Mouse (Mus musculus) CH12.LX (cell line): ENCODE results near the gene Crls1. TPM values are rescaled to one million over a fixed set of nuclear protein-coding genes. Genes with fewer than 3 reads are reported as not detected.

Experiments used
- DNase-seq: peaks from one replicate; pipeline ENCODE4 v3.0.0-alpha.2; 2013; ENCODE audit errors: extremely low read depth
- H3K27ac ChIP-seq: 2 replicates; pipeline ENCODE4 v1.5.1; 2012; ENCODE audit warnings: low read depth, mild to moderate bottlenecking, control low read depth, moderate library complexity; ENCODE audit not compliant: insufficient read depth
- H3K27me3 ChIP-seq: replicated peaks from 2 replicates; pipeline ENCODE3; 2012; ENCODE audit warnings: inconsistent platforms
- H3K36me3 ChIP-seq, 2 experiments: replicated peaks in 1 of 2; 2 replicates each; pipeline versions ENCODE3 to v1.6.1; 2012; ENCODE audit warnings: inconsistent platforms in 1 of 2, low read length in 1 of 2, mild to moderate bottlenecking in 1 of 2, mixed read lengths in 1 of 2, moderate library complexity in 1 of 2; ENCODE audit not compliant: control insufficient read depth in 1 of 2, insufficient read depth in 1 of 2
- H3K4me1 ChIP-seq, 2 experiments: 2 replicates each; pipeline ENCODE4 v1.6.1; 2012; ENCODE audit warnings: inconsistent platforms in 1 of 2, moderate library complexity in 1 of 2; ENCODE audit not compliant: insufficient read depth in 2 of 2, control insufficient read depth in 1 of 2
- H3K4me2 ChIP-seq: 2 replicates; pipeline ENCODE4 v1.6.1; 2012; ENCODE audit warnings: low read depth, mild to moderate bottlenecking, control low read depth; ENCODE audit not compliant: poor library complexity, insufficient read depth, severe bottlenecking
- H3K4me3 ChIP-seq, 3 experiments: fragments of 150-350 bp in 1 of 3; sonication (generic) in 1 of 3; replicated peaks in 1 of 3; 2 replicates each; pipeline versions ENCODE3 to v1.5.1; 2011 to 2012; ENCODE audit warnings: low read depth in 2 of 3, low read length in 2 of 3, mild to moderate bottlenecking in 2 of 3, moderate library complexity in 2 of 3, control low read depth in 1 of 3, improper control_type of control experiment in 1 of 3, inconsistent platforms in 1 of 3, mixed read lengths in 1 of 3; ENCODE audit not compliant: poor library complexity in 1 of 3
- H3K79me2 ChIP-seq: replicated peaks from 2 replicates; pipeline ENCODE4 v1.6.1; 2012; ENCODE audit warnings: mild to moderate bottlenecking, moderate library complexity; ENCODE audit not compliant: control insufficient read depth, poor library complexity, insufficient read depth, severe bottlenecking; ENCODE audit errors: extremely low read depth
- H3K9ac ChIP-seq: 2 replicates; pipeline ENCODE4 v1.6.1; 2012; ENCODE audit warnings: low read depth, mild to moderate bottlenecking, control low read depth, moderate library complexity; ENCODE audit not compliant: insufficient read depth
- H3K9me3 ChIP-seq: replicated peaks from 2 replicates; pipeline ENCODE3; 2012; ENCODE audit warnings: low read length, inconsistent platforms, mixed read lengths
- BHLHE40 ChIP-seq: IDR thresholded peaks from 2 replicates; pipeline ENCODE4 v1.6.1; 2011; ENCODE audit warnings: mild to moderate bottlenecking, low read depth, low read length, improper control_type of control experiment
- CTCF ChIP-seq, 2 experiments: IDR thresholded peaks in 1 of 2; conservative IDR thresholded peaks in 1 of 2; 2 replicates each; pipeline ENCODE4 v1.5.1; 2011 to 2012; ENCODE audit warnings: low read depth in 2 of 2, low read length in 2 of 2, improper control_type of control experiment in 1 of 2, inconsistent platforms in 1 of 2, mild to moderate bottlenecking in 1 of 2, moderate library complexity in 1 of 2
- ELF1 ChIP-seq: IDR thresholded peaks from 2 replicates; pipeline ENCODE4 v1.6.1; 2014; ENCODE audit warnings: low read depth, mild to moderate bottlenecking, inconsistent platforms, low read length, improper control_type of control experiment
- EP300 ChIP-seq: IDR thresholded peaks from 2 replicates; pipeline ENCODE4 v1.6.1; 2011; ENCODE audit warnings: low read length, improper control_type of control experiment
- ETS1 ChIP-seq: conservative IDR thresholded peaks from 2 replicates; pipeline ENCODE4 v1.6.1; 2012; ENCODE audit warnings: low read depth, mild to moderate bottlenecking, inconsistent platforms, low read length, improper control_type of control experiment, moderate library complexity
- HCFC1 ChIP-seq: IDR thresholded peaks from 2 replicates; pipeline ENCODE4 v1.6.1; 2012; ENCODE audit warnings: low read depth, mild to moderate bottlenecking, inconsistent platforms, low read length, improper control_type of control experiment
- IRF4 ChIP-seq: IDR thresholded peaks from 2 replicates; pipeline ENCODE4 v1.6.1; 2014; ENCODE audit warnings: low read depth, mild to moderate bottlenecking, inconsistent platforms, low read length, improper control_type of control experiment
- JUN ChIP-seq: IDR thresholded peaks from 2 replicates; pipeline ENCODE4 v1.6.1; 2011; ENCODE audit warnings: low read depth, mild to moderate bottlenecking, low read length, improper control_type of control experiment, moderate library complexity; ENCODE audit not compliant: insufficient read depth
- JUND ChIP-seq: conservative IDR thresholded peaks from 2 replicates; pipeline ENCODE4 v1.6.1; 2011; ENCODE audit warnings: low read depth, low read length, improper control_type of control experiment
- KAT2A ChIP-seq: IDR thresholded peaks from 2 replicates; pipeline ENCODE4 v1.6.1; 2012; ENCODE audit warnings: low read length, improper control_type of control experiment, inconsistent platforms; ENCODE audit not compliant: insufficient replicate concordance
- MAX ChIP-seq: IDR thresholded peaks from 2 replicates; pipeline ENCODE4 v1.6.1; 2011; ENCODE audit warnings: low read length, improper control_type of control experiment
- MEF2A ChIP-seq: IDR thresholded peaks from 2 replicates; pipeline ENCODE4 v1.6.1; 2014; ENCODE audit warnings: low read depth, mild to moderate bottlenecking, inconsistent platforms, low read length, improper control_type of control experiment, borderline replicate concordance
- MXI1 ChIP-seq: IDR thresholded peaks from 2 replicates; pipeline ENCODE4 v1.6.1; 2011; ENCODE audit warnings: mild to moderate bottlenecking, low read depth, low read length, improper control_type of control experiment
- NELFE ChIP-seq: IDR thresholded peaks from 2 replicates; pipeline ENCODE4 v1.6.1; 2011; ENCODE audit warnings: low read depth, low read length, improper control_type of control experiment
- NRF1 ChIP-seq: IDR thresholded peaks from 2 replicates; pipeline ENCODE4 v1.6.1; 2014; ENCODE audit warnings: low read depth, mild to moderate bottlenecking, inconsistent platforms, low read length, improper control_type of control experiment, moderate library complexity
- POLR2A ChIP-seq: IDR thresholded peaks from 2 replicates; pipeline ENCODE4 v1.6.1; 2011; ENCODE audit warnings: low read depth, mild to moderate bottlenecking, improper control_type of control experiment, low read length
- POLR2AphosphoS2 ChIP-seq: IDR thresholded peaks from 2 replicates; pipeline ENCODE4 v1.6.1; 2011; ENCODE audit warnings: low read depth, low read length, improper control_type of control experiment
- TBP ChIP-seq: conservative IDR thresholded peaks from 2 replicates; pipeline ENCODE4 v1.6.1; 2011; ENCODE audit warnings: low read depth, low read length, improper control_type of control experiment
- USF1 ChIP-seq: IDR thresholded peaks from 2 replicates; pipeline ENCODE4 v1.6.1; 2014; ENCODE audit warnings: low read depth, mild to moderate bottlenecking, inconsistent platforms, low read length, improper control_type of control experiment
- USF2 ChIP-seq: conservative IDR thresholded peaks from 2 replicates; pipeline ENCODE4 v1.6.1; 2011; ENCODE audit warnings: low read depth, low read length, improper control_type of control experiment
- ZKSCAN1 ChIP-seq: IDR thresholded peaks from 2 replicates; pipeline ENCODE4 v1.6.1; 2012; ENCODE audit warnings: low read depth, inconsistent platforms, low read length, improper control_type of control experiment, borderline replicate concordance
- ZNF384 ChIP-seq: IDR thresholded peaks from 2 replicates; pipeline ENCODE4 v1.6.1; 2012; ENCODE audit warnings: low read depth, low read length, improper control_type of control experiment, inconsistent platforms
- dilution Hi-C: fragments of 300-500 bp; cut with MboI; formaldehyde crosslinking; loops from 2 replicates; pipeline ENCODE4 v1.14.3; 2020; ENCODE audit warnings: low sequenced_read_pairs; ENCODE audit not compliant: extremely low pct_unique_long_range_greater_than_20kb, extremely low pct_ligation_motif_present
- in situ Hi-C: fragments of 300-500 bp; cut with MboI; formaldehyde crosslinking; loops from 3 replicates; pipeline ENCODE4 v1.14.3; 2019; ENCODE audit warnings: low sequenced_read_pairs, low pct_ligation_motif_present, low pct_unique_long_range_greater_than_20kb, mixed read lengths
- polyA plus RNA-seq: library from polyadenylated mRNA; unstranded; fragments of >175 nt; gene quantifications from 2 replicates; pipeline ENCODE4 v1.2.1, GENCODE M21; 2012; ENCODE audit warnings: low read depth; ENCODE audit not compliant: insufficient read length
- total RNA-seq, 2 experiments: library from RNA; depleted of rRNA; stranded (reverse); fragments of 300-350 nt in 1 of 2; fragments of >200 nt in 1 of 2; gene quantifications; 2 replicates each; pipeline ENCODE4 v1.2.3; 2012 to 2014

The Crls1 gene
- total and polyA plus RNA-seq, 3 experiments = 31.8 to 105 (median 44.9) TPM

DNA sequence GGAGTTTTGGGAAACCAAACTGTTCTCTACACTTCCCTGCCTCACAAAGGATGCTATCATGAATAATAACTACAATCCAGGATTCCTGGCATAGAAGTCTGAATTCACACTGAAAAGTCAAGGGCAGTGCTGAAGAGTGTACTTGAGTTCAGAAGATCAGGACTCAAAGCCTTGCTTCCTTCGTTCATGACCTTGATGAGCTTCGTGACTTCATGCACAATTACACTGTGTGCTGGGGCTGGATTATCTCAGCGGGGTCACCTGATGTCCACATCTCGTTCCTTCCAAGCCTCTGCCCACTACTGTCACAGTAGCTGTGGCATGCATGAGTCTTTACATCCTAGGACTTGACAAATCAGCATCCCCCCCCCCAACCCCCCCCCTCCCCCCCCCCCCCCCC, 55.2 kb downstream of the Crls1 start:
- DNase-seq = no peak
- Histone ChIP-seq H3K27ac (no peak overlapping the region), H3K4me1 (peaks cover 0 to 11% of the 10 kb centered on the region in 2 experiments; a peak in 2 of 4 replicates), H3K4me3 (no peak overlapping the region), H3K9ac (no peak overlapping the region), H3K9me3 (no peaks in the 10 kb centered on the region), H3K36me3 (no peaks in the 10 kb centered on the region), H3K27me3 (peaks cover 6% of the 10 kb centered on the region), H3K79me2 (no peaks in the 10 kb centered on the region), H3K4me2 (no peak overlapping the region)
- dilution Hi-C loops (no loop called here), in situ Hi-C loops (loop anchor here (5.0 to 25.0 kb wide), 3 partner anchors 54 to 589 kb away; partner anchors contain the start of gene Crls1)
- TF ChIP-seq ETS1 (no peak), KAT2A (no peak), MAX (no peak), JUN (no peak), USF2 (no peak), POLR2A (no peak), EP300 (no peak), POLR2AphosphoS2 (no peak), CTCF (conservative IDR thresholded peaks at IDR 0.05 in 1 of 2, IDR thresholded peaks at IDR 0.05 in 1 of 2; ENCODE audit: low read depth in 2 of 2, low read length in 2 of 2) (no peak), TBP (no peak), HCFC1 (no peak), ELF1 (no peak)

DNA sequence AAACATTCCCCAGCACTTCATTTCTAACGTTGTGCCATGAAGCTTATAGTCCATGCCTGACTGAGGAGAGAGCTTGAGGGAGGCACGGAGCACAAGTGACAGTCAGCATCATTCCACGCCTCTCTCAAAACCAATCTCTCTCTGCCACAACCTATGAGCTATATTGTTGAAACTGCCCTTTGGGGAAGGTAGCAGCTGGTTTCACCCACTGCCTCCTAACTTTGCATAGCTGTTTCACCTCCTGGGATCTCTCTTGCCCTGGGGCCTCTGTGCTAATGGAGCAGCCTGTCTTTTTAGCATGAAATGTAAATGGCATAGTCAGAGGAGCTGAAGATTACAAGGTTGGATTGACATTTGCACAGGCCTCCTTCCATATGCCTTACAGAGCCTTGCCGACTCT, 55.6 kb downstream of the Crls1 start:
- Histone ChIP-seq H3K79me2 (no peaks in the 10 kb centered on the region), H3K4me1 (peaks cover 0 to 11% of the 10 kb centered on the region in 2 experiments; a peak in 2 of 4 replicates), H3K9ac (no peak overlapping the region), H3K4me2 (no peak overlapping the region), H3K9me3 (no peaks in the 10 kb centered on the region), H3K27me3 (peaks cover 6% of the 10 kb centered on the region), H3K36me3 (no peaks in the 10 kb centered on the region), H3K4me3 (no peak overlapping the region), H3K27ac (no peak overlapping the region)
- DNase-seq = peak; percentile 10
- dilution Hi-C loops = no loop called here
- TF ChIP-seq ELF1 (no peak), USF1 (no peak), EP300 (no peak), NELFE (no peak), ZNF384 (no peak), JUND (no peak), JUN (no peak), MXI1 (no peak), ZKSCAN1 (no peak), IRF4 (no peak), USF2 (no peak), POLR2AphosphoS2 (no peak), BHLHE40 (no peak), MEF2A (no peak), NRF1 (no peak)
- in situ Hi-C loops = loop anchor here (5.0 to 25.0 kb wide), 3 partner anchors 55 to 590 kb away; partner anchors contain the start of gene Crls1
